Mouse (Mus musculus) ES-E14 (cell line): ENCODE data around the gene Osbpl8.

ENCODE experiments used
- HCFC1 ChIP-seq: IDR thresholded peaks from 2 replicates; pipeline ENCODE4 v1.6.1; 2012; ENCODE audit warnings: low read length, inconsistent platforms, borderline replicate concordance; ENCODE audit not compliant: insufficient read depth
- MAFK ChIP-seq: IDR thresholded peaks from 2 replicates; pipeline ENCODE4 v1.6.1; 2014; ENCODE audit warnings: mild to moderate bottlenecking, low read depth, low read length, inconsistent platforms; ENCODE audit not compliant: insufficient read depth
- ZNF384 ChIP-seq: IDR thresholded peaks from 2 replicates; pipeline ENCODE4 v1.6.1; 2012; ENCODE audit warnings: low read depth, low read length, inconsistent platforms

- TF ChIP-seq HCFC1 (no peak), ZNF384 (no peak), MAFK (no peak)
Observed at GRCm38 (mm10) chr10:111183634-111184270, 19.2 kb downstream of the Osbpl8 start.
